Mouse (Mus musculus) heart, embryonic 16.5 days (tissue): ENCODE data around the gene Ifi207. TPM values are rescaled to one million over a fixed set of nuclear protein-coding genes. Genes with fewer than 3 reads are reported as not detected.
"Not testable (repeated sequence)": the region's sequence is repeated elsewhere in the genome, so short reads cannot be mapped to it uniquely, and the experiment has no call there.

Source experiments
- ATAC-seq: fragments of 200-750 bp; cut with Nextera tagmentation; replicated peaks from 2 replicates; pipeline ENCODE4 v1.8.0; 2017; ENCODE audit warnings: moderate number of reproducible peaks; ENCODE audit not compliant: insufficient read depth, low FRiP score; ENCODE audit errors: extremely low read depth
- H3K27ac ChIP-seq: fragments of 300-500 bp; sonication (generic); 2 replicates; pipeline ENCODE4 v1.5.1; 2014; ENCODE audit warnings: mild to moderate bottlenecking, low read length, control low read depth, moderate library complexity
- H3K27me3 ChIP-seq: fragments of 300-500 bp; sonication (generic); 2 replicates; pipeline ENCODE4 v1.6.1; 2014; ENCODE audit warnings: low read length, mixed read lengths; ENCODE audit not compliant: control insufficient read depth, insufficient read depth
- H3K36me3 ChIP-seq: fragments of 300-500 bp; sonication (generic); 2 replicates; pipeline ENCODE4 v1.6.1; 2014; ENCODE audit not compliant: control insufficient read depth, insufficient read depth
- H3K4me1 ChIP-seq: fragments of 300-500 bp; sonication (generic); 2 replicates; pipeline ENCODE4 v1.6.1; 2014; ENCODE audit warnings: low read length, mixed read lengths; ENCODE audit not compliant: control insufficient read depth, insufficient read depth
- H3K4me2 ChIP-seq: fragments of 300-500 bp; sonication (generic); 2 replicates; pipeline ENCODE4 v1.6.1; 2014; ENCODE audit warnings: low read depth, mild to moderate bottlenecking, control low read depth, low read length
- H3K4me3 ChIP-seq: fragments of 300-500 bp; sonication (generic); 2 replicates; pipeline ENCODE4 v1.5.1; 2014; ENCODE audit warnings: mild to moderate bottlenecking, control low read depth, low read length
- H3K9ac ChIP-seq: fragments of 300-500 bp; sonication (generic); 2 replicates; pipeline ENCODE4 v1.6.1; 2014; ENCODE audit warnings: low read length, control low read depth
- H3K9me3 ChIP-seq: fragments of 300-500 bp; sonication (generic); replicated peaks from 2 replicates; pipeline ENCODE4 v1.6.1; 2016; ENCODE audit warnings: low read length; ENCODE audit not compliant: control insufficient read depth
- WGBS: fragments of 180-500 bp; shearing (Covaris S2); extraction: QIAGEN DNeasy Blood & Tissue Kit; methylation state at CpG from one replicate; pipeline ENCODE4 v1.1.7; 2014; 5-methylcytosine and 5-hydroxymethylcytosine counted together
- polyA plus RNA-seq: library from polyadenylated mRNA; unstranded; fragments of >200 nt; fragmentation: Nextera tagmentation; extraction: Ambion mirVana; gene quantifications from 2 replicates; pipeline ENCODE4 v1.2.1, GENCODE M21; 2015

The Ifi207 gene
- 0.49 and 0.88 TPM in 2 replicates for polyA plus RNA-seq

DNA sequence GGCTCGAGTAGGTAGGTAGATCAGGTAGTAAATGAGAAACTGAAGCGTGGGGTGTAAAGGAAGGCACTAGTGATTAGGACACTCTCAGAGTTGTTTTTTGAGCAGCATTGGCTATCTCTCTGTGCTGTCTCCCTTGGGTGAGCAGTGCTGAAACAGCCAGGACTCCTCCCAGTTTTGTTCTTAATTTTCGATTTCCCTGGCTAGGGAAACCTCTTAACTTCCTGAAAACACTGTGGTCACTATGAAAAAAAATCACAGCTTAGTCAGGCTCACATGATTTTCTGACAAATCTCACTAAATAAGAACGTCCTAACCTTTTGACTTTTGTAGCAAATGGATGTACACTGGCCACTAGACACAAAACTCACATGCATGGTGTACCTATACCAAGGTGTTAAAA is at the start of gene Ifi207:
Gene Ifi207 (minus strand): TSS at position 92 of the 400 bp plus-strand sequence.
- Histone ChIP-seq H3K4me2 (no peak within 1 kb of the TSS), H3K4me1 (no peaks in the 10 kb centered on the region), H3K9me3 (no peaks in the 10 kb centered on the region), H3K36me3 (no peaks in the 10 kb centered on the region), H3K27ac (no peak within 1 kb of the TSS), H3K9ac (no peak within 1 kb of the TSS), H3K27me3 (no peaks in the 10 kb centered on the region), H3K4me3 (no peak within 1 kb of the TSS)
- 62% methylated on average over 4 of the region's 4 CpGs for WGBS
- no peak for ATAC-seq

GRCm38 (mm10) chr1:173773457-173773856 is 31.9 kb upstream of the Ifi207 start:
- 63% methylated on average over 2 of the region's 3 CpGs for WGBS
- H3K9ac ChIP-seq, H3K4me1 ChIP-seq, H3K36me3 ChIP-seq, ATAC-seq, H3K27me3 ChIP-seq, H3K4me3 ChIP-seq, H3K4me2 ChIP-seq, H3K9me3 ChIP-seq, H3K27ac ChIP-seq: not testable (repeated sequence)

DNA sequence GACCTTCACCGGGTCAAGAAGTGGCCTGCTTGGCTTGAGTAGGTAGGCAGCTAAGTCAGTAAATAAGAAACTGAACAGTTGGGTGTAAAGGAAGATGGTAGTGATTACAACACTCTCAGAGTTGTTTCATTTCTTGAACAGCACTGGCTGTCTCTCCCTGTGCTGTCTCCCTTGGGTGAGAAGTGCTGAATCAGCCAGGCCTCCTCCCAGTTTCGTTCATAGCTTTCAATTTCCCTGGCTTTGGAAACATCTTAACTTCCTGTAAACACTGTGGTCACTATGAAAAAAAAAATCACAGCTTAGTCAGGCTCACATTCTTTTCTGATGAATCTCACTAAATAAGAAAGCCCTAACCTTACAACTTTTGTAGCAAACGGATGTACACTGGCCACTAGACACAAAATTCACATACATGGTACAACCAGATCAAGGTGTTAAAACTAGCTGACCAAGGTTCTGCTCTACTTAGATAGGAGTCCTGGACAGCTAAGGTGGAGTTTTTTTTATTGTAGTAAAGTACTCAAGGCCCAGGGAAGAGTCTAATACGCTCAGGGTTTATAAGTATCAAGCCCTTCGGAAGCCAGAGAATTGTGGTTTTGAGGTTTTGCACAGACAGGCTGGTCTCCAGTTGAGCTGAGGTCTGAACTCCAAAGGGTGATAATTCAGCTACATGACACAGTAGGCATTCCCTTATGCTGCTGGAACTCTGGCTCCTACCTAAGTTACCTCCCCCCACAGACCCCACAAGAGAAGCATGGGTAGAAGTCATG is 25.5 kb upstream of the Ifi207 start, which contains the start of gene Ifi204:
Gene Ifi204 (minus strand): TSS at position 96 of the 770 bp plus-strand sequence.
- not testable (repeated sequence) for H3K27me3 ChIP-seq, H3K4me2 ChIP-seq, H3K9ac ChIP-seq, ATAC-seq, H3K9me3 ChIP-seq, H3K36me3 ChIP-seq, H3K27ac ChIP-seq, H3K4me3 ChIP-seq, H3K4me1 ChIP-seq
- WGBS: 72% methylated on average over 5 of the region's 5 CpGs

DNA sequence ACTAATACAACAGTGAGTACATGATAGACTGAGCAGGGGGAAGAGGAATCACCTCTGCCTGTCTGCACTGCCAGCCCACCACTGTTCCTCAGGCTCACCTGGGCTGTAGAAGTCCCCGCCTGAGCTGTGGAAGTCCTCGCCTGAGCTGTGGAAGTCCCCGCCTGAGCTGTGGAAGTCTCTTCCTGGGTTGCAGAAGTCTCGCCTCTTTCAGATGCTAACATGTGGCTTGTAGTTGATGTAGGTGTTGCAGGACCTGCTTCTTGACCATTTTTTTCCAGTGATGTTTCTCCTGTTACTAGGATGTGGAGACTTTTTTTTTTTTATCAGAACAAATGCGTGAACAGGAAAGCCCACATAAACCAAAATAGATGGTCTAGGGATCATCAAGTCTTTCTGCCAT is 18.5 kb upstream of the Ifi207 start:
- not testable (repeated sequence) for H3K27me3 ChIP-seq, H3K4me1 ChIP-seq, H3K4me2 ChIP-seq, H3K9ac ChIP-seq, H3K9me3 ChIP-seq, H3K36me3 ChIP-seq, H3K4me3 ChIP-seq, H3K27ac ChIP-seq, ATAC-seq
- WGBS: 86% methylated on average over 4 of the region's 5 CpGs

DNA sequence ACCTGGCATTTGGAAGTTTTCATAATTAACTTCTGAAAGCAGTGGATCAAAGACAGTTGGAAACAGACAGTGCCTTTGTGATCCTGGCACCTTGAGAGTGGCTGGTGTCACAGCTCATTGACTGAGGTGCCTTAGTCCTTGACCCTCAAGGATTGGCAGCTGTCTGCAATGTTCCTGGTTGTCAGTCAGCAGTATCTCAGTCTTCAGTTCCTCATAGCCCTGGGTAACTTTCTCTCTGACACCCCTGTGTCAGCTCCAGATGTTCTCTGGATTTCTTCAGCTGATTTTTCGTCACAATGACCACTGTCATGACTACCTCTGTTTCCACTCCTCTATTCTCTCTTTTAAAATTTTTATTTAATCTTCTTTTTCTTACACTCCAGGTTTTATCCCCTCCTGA is 715 bp upstream of the Ifi207 start:
- no peak overlapping the region for H3K4me2 ChIP-seq
- H3K4me3 ChIP-seq: no peak overlapping the region
- no peaks in the 10 kb centered on the region for H3K36me3 ChIP-seq
- no peak overlapping the region for H3K9ac ChIP-seq
- no peak for ATAC-seq
- no peaks in the 10 kb centered on the region for H3K9me3 ChIP-seq
- no peaks in the 10 kb centered on the region for H3K27me3 ChIP-seq
- WGBS: 63% methylated on average over 1 of the region's 1 CpGs
- no peaks in the 10 kb centered on the region for H3K4me1 ChIP-seq
- H3K27ac ChIP-seq: no peak overlapping the region

GRCm38 (mm10) chr1:173740537-173740936 is 1.0 kb downstream of the Ifi207 start:
- no peaks in the 10 kb centered on the region for H3K4me1 ChIP-seq

DNA sequence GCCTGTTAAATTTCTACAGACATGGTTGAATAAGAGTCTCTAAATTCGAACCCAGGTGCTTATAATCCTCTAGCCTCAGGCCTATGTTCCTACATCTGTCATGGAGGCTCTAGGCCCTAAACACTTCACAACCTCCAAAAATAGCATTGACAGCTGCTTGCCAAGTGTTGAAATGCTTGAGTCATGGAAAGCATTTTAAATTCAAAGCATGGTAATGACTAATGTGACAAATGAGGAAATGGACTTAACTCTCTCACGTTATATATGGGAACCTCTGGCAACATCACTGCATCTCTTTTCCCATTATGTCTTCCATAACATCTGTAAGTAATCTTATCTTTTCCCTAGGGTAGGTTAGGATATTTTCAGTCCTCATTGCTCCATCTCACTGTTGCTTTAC is 4.6 kb downstream of the Ifi207 start:
- no peaks in the 10 kb centered on the region for H3K4me1 ChIP-seq
- no peak overlapping the region for H3K4me2 ChIP-seq
- no peak overlapping the region for H3K4me3 ChIP-seq
- no peaks in the 10 kb centered on the region for H3K36me3 ChIP-seq
- ATAC-seq: no peak
- H3K27me3 ChIP-seq: no peaks in the 10 kb centered on the region
- no peak overlapping the region for H3K27ac ChIP-seq
- WGBS: 31% methylated on average over 2 of the region's 2 CpGs
- no peak overlapping the region for H3K9ac ChIP-seq
- H3K9me3 ChIP-seq: no peaks in the 10 kb centered on the region

More at GRCm38 (mm10) chr1:173740537-173740936, 1.0 kb downstream of the Ifi207 start:
- Histone ChIP-seq H3K4me2 (no peak overlapping the region), H3K27ac (no peak overlapping the region), H3K4me3 (no peak overlapping the region), H3K9me3 (no peaks in the 10 kb centered on the region), H3K27me3 (no peaks in the 10 kb centered on the region), H3K36me3 (no peaks in the 10 kb centered on the region), H3K9ac (no peak overlapping the region)
- ATAC-seq: no peak

DNA sequence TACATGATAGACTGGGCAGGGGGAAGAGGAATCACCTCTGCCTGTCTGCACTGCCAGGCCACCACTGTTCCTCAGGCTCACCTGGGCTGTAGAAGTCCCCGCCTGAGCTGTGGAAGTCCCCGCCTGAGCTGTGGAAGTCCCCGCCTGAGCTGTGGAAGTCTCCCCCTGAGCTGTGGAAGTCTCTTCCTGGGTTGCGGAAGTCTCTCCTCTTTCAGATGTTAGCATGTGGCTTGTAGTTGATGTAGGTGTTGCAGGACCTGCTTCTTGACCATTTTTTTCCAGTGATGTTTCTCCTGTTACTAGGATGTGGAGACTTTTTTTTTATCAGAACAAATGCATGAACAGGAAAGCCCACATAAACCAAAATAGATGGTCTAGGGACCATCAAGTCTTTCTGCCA is 6.5 kb downstream of the Ifi207 start:
- not testable (repeated sequence) for H3K36me3 ChIP-seq, H3K27me3 ChIP-seq, H3K4me2 ChIP-seq, H3K9ac ChIP-seq, H3K4me1 ChIP-seq, H3K27ac ChIP-seq, ATAC-seq, H3K9me3 ChIP-seq, H3K4me3 ChIP-seq
- 80% methylated on average over 4 of the region's 4 CpGs for WGBS

DNA sequence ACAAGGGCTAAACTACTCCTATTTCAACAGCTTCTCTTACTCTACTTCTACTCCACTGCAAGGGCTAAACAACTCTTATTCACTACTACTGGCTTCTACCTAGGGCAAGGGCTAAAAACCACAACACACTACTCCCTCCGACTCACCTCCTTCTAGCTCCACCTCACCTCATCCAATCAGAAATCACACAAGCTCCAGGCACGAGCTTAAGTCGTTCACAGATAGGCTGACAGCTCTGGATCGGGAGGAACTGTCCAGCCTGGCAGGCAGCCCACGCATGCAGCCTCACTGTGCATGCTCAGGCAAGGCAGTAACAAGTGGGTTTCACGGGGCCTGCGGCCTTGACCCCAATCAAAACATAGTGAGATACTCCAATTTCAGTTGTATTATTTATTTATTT is 8.3 kb downstream of the Ifi207 start:
- Histone ChIP-seq H3K9me3 (no peaks in the 10 kb centered on the region), H3K4me2 (no peak overlapping the region), H3K9ac (no peak overlapping the region), H3K27me3 (no peaks in the 10 kb centered on the region), H3K4me1 (no peaks in the 10 kb centered on the region), H3K27ac (no peak overlapping the region), H3K36me3 (no peaks in the 10 kb centered on the region), H3K4me3 (no peak overlapping the region)
- peak; percentile 28; the same call in 1 of the 2 replicates for ATAC-seq
- 18% methylated on average over 7 of the region's 7 CpGs for WGBS
